Mouse (Mus musculus) CH12.LX (cell line): ENCODE measurements around the gene Fbxo30. TPM values are rescaled to one million over a fixed set of nuclear protein-coding genes. Genes with fewer than 3 reads are reported as not detected.
"Not testable (repeated sequence)": the region's sequence is repeated elsewhere in the genome, so short reads cannot be mapped to it uniquely, and the experiment has no call there.

ENCODE experiments used
- DNase-seq: peaks from one replicate; pipeline ENCODE4 v3.0.0-alpha.2; 2013; ENCODE audit errors: extremely low read depth
- H3K27ac ChIP-seq: 2 replicates; pipeline ENCODE4 v1.5.1; 2012; ENCODE audit warnings: low read depth, mild to moderate bottlenecking, control low read depth, moderate library complexity; ENCODE audit not compliant: insufficient read depth
- H3K27me3 ChIP-seq: replicated peaks from 2 replicates; pipeline ENCODE3; 2012; ENCODE audit warnings: inconsistent platforms
- H3K36me3 ChIP-seq, 2 experiments: replicated peaks in 1 of 2; 2 replicates each; pipeline versions ENCODE3 to v1.6.1; 2012; ENCODE audit warnings: inconsistent platforms in 1 of 2, low read length in 1 of 2, mild to moderate bottlenecking in 1 of 2, mixed read lengths in 1 of 2, moderate library complexity in 1 of 2; ENCODE audit not compliant: control insufficient read depth in 1 of 2, insufficient read depth in 1 of 2
- H3K4me1 ChIP-seq, 2 experiments: 2 replicates each; pipeline ENCODE4 v1.6.1; 2012; ENCODE audit warnings: inconsistent platforms in 1 of 2, moderate library complexity in 1 of 2; ENCODE audit not compliant: insufficient read depth in 2 of 2, control insufficient read depth in 1 of 2
- H3K4me2 ChIP-seq: 2 replicates; pipeline ENCODE4 v1.6.1; 2012; ENCODE audit warnings: low read depth, mild to moderate bottlenecking, control low read depth; ENCODE audit not compliant: poor library complexity, insufficient read depth, severe bottlenecking
- H3K4me3 ChIP-seq, 3 experiments: fragments of 150-350 bp in 1 of 3; sonication (generic) in 1 of 3; replicated peaks in 1 of 3; 2 replicates each; pipeline versions ENCODE3 to v1.5.1; 2011 to 2012; ENCODE audit warnings: low read depth in 2 of 3, low read length in 2 of 3, mild to moderate bottlenecking in 2 of 3, moderate library complexity in 2 of 3, control low read depth in 1 of 3, improper control_type of control experiment in 1 of 3, inconsistent platforms in 1 of 3, mixed read lengths in 1 of 3; ENCODE audit not compliant: poor library complexity in 1 of 3
- H3K79me2 ChIP-seq: replicated peaks from 2 replicates; pipeline ENCODE4 v1.6.1; 2012; ENCODE audit warnings: mild to moderate bottlenecking, moderate library complexity; ENCODE audit not compliant: control insufficient read depth, poor library complexity, insufficient read depth, severe bottlenecking; ENCODE audit errors: extremely low read depth
- H3K9ac ChIP-seq: 2 replicates; pipeline ENCODE4 v1.6.1; 2012; ENCODE audit warnings: low read depth, mild to moderate bottlenecking, control low read depth, moderate library complexity; ENCODE audit not compliant: insufficient read depth
- H3K9me3 ChIP-seq: replicated peaks from 2 replicates; pipeline ENCODE3; 2012; ENCODE audit warnings: low read length, inconsistent platforms, mixed read lengths
- BHLHE40 ChIP-seq: IDR thresholded peaks from 2 replicates; pipeline ENCODE4 v1.6.1; 2011; ENCODE audit warnings: mild to moderate bottlenecking, low read depth, low read length, improper control_type of control experiment
- CTCF ChIP-seq, 2 experiments: IDR thresholded peaks in 1 of 2; conservative IDR thresholded peaks in 1 of 2; 2 replicates each; pipeline ENCODE4 v1.5.1; 2011 to 2012; ENCODE audit warnings: low read depth in 2 of 2, low read length in 2 of 2, improper control_type of control experiment in 1 of 2, inconsistent platforms in 1 of 2, mild to moderate bottlenecking in 1 of 2, moderate library complexity in 1 of 2
- ELF1 ChIP-seq: IDR thresholded peaks from 2 replicates; pipeline ENCODE4 v1.6.1; 2014; ENCODE audit warnings: low read depth, mild to moderate bottlenecking, inconsistent platforms, low read length, improper control_type of control experiment
- ETS1 ChIP-seq: conservative IDR thresholded peaks from 2 replicates; pipeline ENCODE4 v1.6.1; 2012; ENCODE audit warnings: low read depth, mild to moderate bottlenecking, inconsistent platforms, low read length, improper control_type of control experiment, moderate library complexity
- GABPA ChIP-seq: IDR thresholded peaks from 2 replicates; pipeline ENCODE4 v1.6.1; 2012; ENCODE audit warnings: low read depth, low read length, improper control_type of control experiment, inconsistent platforms; ENCODE audit not compliant: insufficient replicate concordance
- IRF4 ChIP-seq: IDR thresholded peaks from 2 replicates; pipeline ENCODE4 v1.6.1; 2014; ENCODE audit warnings: low read depth, mild to moderate bottlenecking, inconsistent platforms, low read length, improper control_type of control experiment
- JUND ChIP-seq: conservative IDR thresholded peaks from 2 replicates; pipeline ENCODE4 v1.6.1; 2011; ENCODE audit warnings: low read depth, low read length, improper control_type of control experiment
- MAZ ChIP-seq: IDR thresholded peaks from 2 replicates; pipeline ENCODE4 v1.6.1; 2012; ENCODE audit warnings: low read depth, mild to moderate bottlenecking, inconsistent platforms, low read length, improper control_type of control experiment, moderate library complexity
- MEF2A ChIP-seq: IDR thresholded peaks from 2 replicates; pipeline ENCODE4 v1.6.1; 2014; ENCODE audit warnings: low read depth, mild to moderate bottlenecking, inconsistent platforms, low read length, improper control_type of control experiment, borderline replicate concordance
- NRF1 ChIP-seq: IDR thresholded peaks from 2 replicates; pipeline ENCODE4 v1.6.1; 2014; ENCODE audit warnings: low read depth, mild to moderate bottlenecking, inconsistent platforms, low read length, improper control_type of control experiment, moderate library complexity
- PAX5 ChIP-seq: IDR thresholded peaks from 2 replicates; pipeline ENCODE4 v1.6.1; 2012; ENCODE audit warnings: low read length, inconsistent platforms, mixed read lengths
- POLR2A ChIP-seq: IDR thresholded peaks from 2 replicates; pipeline ENCODE4 v1.6.1; 2011; ENCODE audit warnings: low read depth, mild to moderate bottlenecking, improper control_type of control experiment, low read length
- SMC3 ChIP-seq: IDR thresholded peaks from 2 replicates; pipeline ENCODE4 v1.6.1; 2011; ENCODE audit warnings: low read depth, low read length, improper control_type of control experiment
- UBTF ChIP-seq: IDR thresholded peaks from 2 replicates; pipeline ENCODE4 v1.6.1; 2012; ENCODE audit warnings: low read depth, mild to moderate bottlenecking, inconsistent platforms, low read length, improper control_type of control experiment, moderate library complexity
- USF2 ChIP-seq: conservative IDR thresholded peaks from 2 replicates; pipeline ENCODE4 v1.6.1; 2011; ENCODE audit warnings: low read depth, low read length, improper control_type of control experiment
- ZC3H11A ChIP-seq: IDR thresholded peaks from 2 replicates; pipeline ENCODE4 v1.6.1; 2012; ENCODE audit warnings: low read depth, mild to moderate bottlenecking, inconsistent platforms, low read length, improper control_type of control experiment
- ZMIZ1 ChIP-seq: IDR thresholded peaks from 2 replicates; pipeline ENCODE4 v1.6.1; 2012; ENCODE audit warnings: low read depth, mild to moderate bottlenecking, inconsistent platforms, low read length, improper control_type of control experiment
- ZNF384 ChIP-seq: IDR thresholded peaks from 2 replicates; pipeline ENCODE4 v1.6.1; 2012; ENCODE audit warnings: low read depth, low read length, improper control_type of control experiment, inconsistent platforms
- dilution Hi-C: fragments of 300-500 bp; cut with MboI; formaldehyde crosslinking; loops from 2 replicates; pipeline ENCODE4 v1.14.3; 2020; ENCODE audit warnings: low sequenced_read_pairs; ENCODE audit not compliant: extremely low pct_unique_long_range_greater_than_20kb, extremely low pct_ligation_motif_present
- in situ Hi-C: fragments of 300-500 bp; cut with MboI; formaldehyde crosslinking; loops from 3 replicates; pipeline ENCODE4 v1.14.3; 2019; ENCODE audit warnings: low sequenced_read_pairs, low pct_ligation_motif_present, low pct_unique_long_range_greater_than_20kb, mixed read lengths
- polyA plus RNA-seq: library from polyadenylated mRNA; unstranded; fragments of >175 nt; gene quantifications from 2 replicates; pipeline ENCODE4 v1.2.1, GENCODE M21; 2012; ENCODE audit warnings: low read depth; ENCODE audit not compliant: insufficient read length
- total RNA-seq, 2 experiments: library from RNA; depleted of rRNA; stranded (reverse); fragments of 300-350 nt in 1 of 2; fragments of >200 nt in 1 of 2; gene quantifications; 2 replicates each; pipeline ENCODE4 v1.2.3; 2012 to 2014

Fbxo30 gene
- total and polyA plus RNA-seq, 3 experiments, result 1.8 to 3.1 (median 2.6) TPM

DNA sequence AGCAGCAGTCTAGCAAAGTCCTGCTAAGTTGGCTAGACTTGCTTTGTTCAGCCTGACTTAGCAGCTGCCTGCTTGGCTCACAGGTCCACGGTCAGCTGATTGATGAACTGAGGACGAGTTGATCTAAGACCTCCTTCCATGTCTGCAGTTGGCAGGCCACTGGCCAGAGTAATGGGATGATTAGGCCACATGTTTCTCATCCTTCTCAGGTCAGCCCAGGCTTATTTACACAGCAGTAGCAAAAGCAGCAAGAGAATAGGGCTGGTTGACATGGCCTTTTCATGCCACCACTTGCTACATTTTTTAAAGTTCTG is 24.9 kb downstream of the Fbxo30 start:
- no peak for DNase-seq
- H3K27ac ChIP-seq, result no peak overlapping the region
- H3K9me3 ChIP-seq, result no peaks in the 10 kb centered on the region
- in situ Hi-C loops (no loop called here), dilution Hi-C loops (no loop called here)
- no peak overlapping the region for H3K4me3 ChIP-seq
- TF ChIP-seq ZC3H11A, result no peak
- no peak for TF ChIP-seq MEF2A
- TF ChIP-seq ZNF384, result no peak
- no peak for TF ChIP-seq MAZ
- no peak for TF ChIP-seq NRF1
- TF ChIP-seq GABPA, result no peak
- no peak for TF ChIP-seq PAX5
- TF ChIP-seq ZMIZ1, result no peak
- TF ChIP-seq BHLHE40, result no peak
- TF ChIP-seq USF2, result no peak
- TF ChIP-seq IRF4, result no peak
- no peak for TF ChIP-seq CTCF (conservative IDR thresholded peaks at IDR 0.05 in 1 of 2, IDR thresholded peaks at IDR 0.05 in 1 of 2; ENCODE audit: low read depth in 2 of 2, low read length in 2 of 2)
- H3K4me2 ChIP-seq, result no peak overlapping the region
- peaks cover 7 to 24% of the 10 kb centered on the region in 2 experiments for H3K4me1 ChIP-seq
- no peak overlapping the region for H3K9ac ChIP-seq
- H3K27me3 ChIP-seq, result no peaks in the 10 kb centered on the region
- no peaks in the 10 kb centered on the region for H3K36me3 ChIP-seq
- no peaks in the 10 kb centered on the region for H3K79me2 ChIP-seq

DNA sequence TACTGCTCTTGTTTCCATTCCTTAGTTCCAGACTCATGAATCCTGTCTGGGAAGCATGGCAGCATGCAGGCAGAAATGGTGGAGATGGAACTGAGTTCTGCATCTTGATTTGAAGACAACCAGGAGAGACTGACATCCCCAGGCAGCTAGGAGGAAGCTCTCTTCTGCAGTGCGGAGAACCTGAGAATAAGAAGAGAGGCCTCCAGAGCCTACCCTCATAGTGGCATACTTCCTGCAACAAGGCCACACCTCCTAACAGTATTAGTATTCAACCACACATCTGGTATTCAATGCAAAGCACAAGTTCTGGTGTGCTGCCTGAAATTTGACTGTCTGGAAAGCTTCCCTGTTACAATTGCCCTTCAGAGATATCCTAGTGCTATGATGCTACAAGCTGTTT is 28.7 kb downstream of the Fbxo30 start:
- Histone ChIP-seq H3K4me1 (peaks cover 7 to 24% of the 10 kb centered on the region in 2 experiments), H3K79me2 (no peaks in the 10 kb centered on the region), H3K27ac (no peak overlapping the region), H3K9me3 (no peaks in the 10 kb centered on the region), H3K36me3 (no peaks in the 10 kb centered on the region), H3K27me3 (no peaks in the 10 kb centered on the region), H3K4me2 (no peak overlapping the region), H3K9ac (no peak overlapping the region), H3K4me3 (no peak overlapping the region)
- dilution Hi-C loops, result no loop called here
- TF ChIP-seq ELF1, result 0 out of 2 replicates have a peak, but pooled peaks have one; percentile 50
- no peak for TF ChIP-seq SMC3
- no peak for TF ChIP-seq MEF2A
- in situ Hi-C loops, result no loop called here
- DNase-seq, result peak; percentile 56

DNA sequence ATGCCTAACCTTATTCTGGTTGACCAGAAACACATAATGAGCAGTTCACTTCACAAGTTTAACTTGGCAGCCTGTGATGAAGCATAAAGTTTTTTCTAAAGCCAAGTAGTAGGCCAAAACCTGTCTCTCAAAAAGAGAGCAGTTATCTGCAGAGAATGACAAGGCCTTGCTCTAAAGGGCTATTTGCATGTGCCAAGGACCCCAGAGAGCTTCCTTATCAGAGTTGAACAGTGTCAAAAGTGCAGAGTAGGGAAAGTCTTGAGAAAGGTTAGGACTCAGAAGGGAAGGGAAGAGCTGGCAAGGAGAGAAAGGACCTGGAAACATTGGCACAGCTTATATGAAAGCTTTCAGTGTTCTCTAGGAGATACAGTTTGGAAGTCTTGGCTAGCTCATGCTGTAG is 29.4 kb downstream of the Fbxo30 start:
- in situ Hi-C loops, result no loop called here
- DNase-seq, result no peak
- dilution Hi-C loops, result no loop called here

DNA sequence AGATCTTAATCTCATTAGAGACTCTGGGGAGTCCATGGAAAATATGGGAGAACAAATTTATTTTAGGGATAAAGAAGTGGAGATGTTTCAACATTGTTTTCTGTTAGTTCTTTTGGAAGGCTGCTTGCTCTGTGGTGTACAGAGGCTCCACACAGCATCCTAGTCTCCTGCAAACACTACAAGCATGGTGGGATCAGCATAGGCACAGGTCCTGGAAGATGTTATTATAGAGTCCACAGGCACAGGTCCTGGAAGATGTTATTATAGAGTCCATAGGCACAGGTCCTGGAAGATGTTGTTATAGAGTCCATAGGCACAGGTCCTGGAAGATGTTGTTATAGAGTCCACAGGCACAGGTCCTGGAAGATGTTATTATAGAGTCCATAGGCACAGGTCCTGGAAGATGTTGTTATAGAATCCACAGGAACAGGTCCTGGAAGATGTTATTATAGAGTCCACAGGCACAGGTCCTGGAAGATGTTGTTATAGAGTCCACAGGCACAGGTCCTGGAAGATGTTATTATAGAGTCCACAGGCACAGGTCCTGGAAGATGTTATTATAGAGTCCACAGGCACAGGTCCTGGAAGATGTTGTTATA is 36.8 kb downstream of the Fbxo30 start:
- H3K4me2 ChIP-seq, H3K9ac ChIP-seq, H3K4me1 ChIP-seq, H3K4me3 ChIP-seq, H3K27ac ChIP-seq, dilution Hi-C loops, H3K36me3 ChIP-seq, H3K9me3 ChIP-seq, DNase-seq, H3K27me3 ChIP-seq, in situ Hi-C loops, H3K79me2 ChIP-seq: not testable (repeated sequence)

More for the DNA sequence above, 29.4 kb downstream of the Fbxo30 start:
- Histone ChIP-seq H3K9ac (no peak overlapping the region), H3K27me3 (no peaks in the 10 kb centered on the region), H3K79me2 (no peaks in the 10 kb centered on the region), H3K36me3 (no peaks in the 10 kb centered on the region), H3K9me3 (no peaks in the 10 kb centered on the region), H3K4me3 (no peak overlapping the region), H3K4me2 (no peak overlapping the region), H3K4me1 (peaks cover 7 to 24% of the 10 kb centered on the region in 2 experiments), H3K27ac (no peak overlapping the region)
- TF ChIP-seq ETS1 (no peak), GABPA (no peak), POLR2A (no peak), MEF2A (no peak), MAZ (no peak), JUND (no peak), PAX5 (no peak), UBTF (no peak), ZNF384 (no peak), ZC3H11A (no peak)
